Mouse (Mus musculus) kidney, postnatal 0 days (tissue): ENCODE data around the gene Btk. TPM values are rescaled to one million over a fixed set of nuclear protein-coding genes. Genes with fewer than 3 reads are reported as not detected.

Experiments
- ATAC-seq: fragments of 200-750 bp; cut with Nextera tagmentation; replicated peaks from 2 replicates; pipeline ENCODE4 v1.8.0; 2017; ENCODE audit warnings: low read depth, moderate number of reproducible peaks, moderate TSS enrichment, moderate library complexity; ENCODE audit not compliant: low FRiP score
- DNase-seq: peaks from one replicate; pipeline ENCODE4 v3.0.0-alpha.2; 2016; ENCODE audit warnings: low spot score
- H3K27ac ChIP-seq: fragments of 300-500 bp; sonication (generic); 2 replicates; pipeline ENCODE4 v1.5.1; 2014; ENCODE audit warnings: mild to moderate bottlenecking
- H3K27me3 ChIP-seq: fragments of 300-500 bp; sonication (generic); 2 replicates; pipeline ENCODE4 v1.6.1; 2014; ENCODE audit warnings: low read length, mixed read lengths; ENCODE audit not compliant: insufficient read depth
- H3K36me3 ChIP-seq: fragments of 300-500 bp; sonication (generic); 2 replicates; pipeline ENCODE4 v1.6.1; 2014; ENCODE audit warnings: low read length, mixed read lengths; ENCODE audit not compliant: insufficient read depth
- H3K4me1 ChIP-seq: fragments of 300-500 bp; sonication (generic); replicated peaks from 2 replicates; pipeline ENCODE4 v1.6.1; 2014; ENCODE audit warnings: antibody characterized with exemption, low read length, mixed read lengths; ENCODE audit not compliant: insufficient read depth
- H3K4me2 ChIP-seq: fragments of 300-500 bp; sonication (generic); 2 replicates; pipeline ENCODE4 v1.6.1; 2014; ENCODE audit warnings: mild to moderate bottlenecking, low read length, moderate library complexity, mixed read lengths
- H3K4me3 ChIP-seq: fragments of 300-500 bp; sonication (generic); replicated peaks from 2 replicates; pipeline ENCODE4 v1.5.1; 2014; ENCODE audit warnings: low read depth, low read length
- H3K9ac ChIP-seq: fragments of 300-500 bp; sonication (generic); 2 replicates; pipeline ENCODE4 v1.6.1; 2014; ENCODE audit warnings: low read depth, low read length
- H3K9me3 ChIP-seq: fragments of 300-500 bp; sonication (generic); replicated peaks from 2 replicates; pipeline ENCODE4 v1.6.1; 2016; ENCODE audit warnings: low read length, inconsistent platforms, mixed read lengths
- CTCF ChIP-seq: IDR thresholded peaks from 2 replicates; pipeline ENCODE4 v1.5.1; 2016; ENCODE audit warnings: antibody characterized with exemption, low read depth, mild to moderate bottlenecking, moderate library complexity
- WGBS: fragments of 180-500 bp; shearing (Covaris S2); extraction: QIAGEN DNeasy Blood & Tissue Kit; methylation state at CpG from one replicate; pipeline ENCODE4 v1.1.7; 2014; 5-methylcytosine and 5-hydroxymethylcytosine counted together
- polyA plus RNA-seq: library from polyadenylated mRNA; unstranded; fragments of >200 nt; fragmentation: Nextera tagmentation; extraction: Ambion mirVana; gene quantifications from 2 replicates; pipeline ENCODE4 v1.2.1, GENCODE M21; 2015

Btk gene
- polyA plus RNA-seq, 1 experiment from 2014 or later: 0.79 TPM

DNA sequence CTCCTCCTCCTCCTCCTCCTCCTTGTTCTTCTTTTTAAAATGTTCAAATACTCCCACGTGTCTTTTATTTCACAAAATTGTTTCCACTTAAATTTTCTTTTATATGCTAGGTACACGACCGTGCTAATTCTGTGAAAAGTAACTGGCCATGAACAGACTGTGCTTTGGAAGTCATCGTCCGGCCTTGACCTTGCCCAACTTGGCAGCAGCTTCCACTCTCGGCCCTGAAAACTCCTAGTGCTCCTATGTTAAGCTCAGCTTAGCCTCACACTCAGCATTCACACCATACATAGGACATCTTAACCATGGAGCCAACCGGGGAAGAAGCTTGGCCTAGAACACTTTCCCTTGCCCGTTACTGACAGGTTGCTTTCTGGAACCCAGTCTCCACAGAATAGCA lies 82.7 kb downstream of the Btk start:
- Histone ChIP-seq H3K27ac (no peak overlapping the region), H3K4me3 (no peak overlapping the region), H3K36me3 (no peaks in the 10 kb centered on the region), H3K27me3 (no peaks in the 10 kb centered on the region), H3K9me3 (no peaks in the 10 kb centered on the region), H3K4me2 (no peak overlapping the region), H3K4me1 (no peaks in the 10 kb centered on the region), H3K9ac (no peak overlapping the region)
- no peak for DNase-seq
- TF ChIP-seq CTCF: no peak
- 75% methylated on average over 8 of the region's 8 CpGs for WGBS
- no peak for ATAC-seq

Other genes with a start within 250 kb of the Btk start
- gene Drp2, start 179.0 kb downstream of the Btk start, polyA plus RNA-seq: 0.07 and 0.24 TPM in 2 replicates
- gene Taf7l, start 107.1 kb downstream of the Btk start, polyA plus RNA-seq: not detected in 2 replicates
- 99.1 and 106 TPM in 2 replicates for gene Timm8a1, start 41.7 kb downstream of the Btk start, polyA plus RNA-seq
- 527 and 613 TPM in 2 replicates for gene Rpl36a, start 2.1 kb upstream of the Btk start, polyA plus RNA-seq
- gene Gla, start 17.6 kb upstream of the Btk start, polyA plus RNA-seq: 4.8 and 5.2 TPM in 2 replicates
- gene Hnrnph2, start 17.6 kb upstream of the Btk start, polyA plus RNA-seq: 125 and 131 TPM in 2 replicates
- 3.4 and 3.5 TPM in 2 replicates for gene Armcx4, start 102.9 kb upstream of the Btk start, polyA plus RNA-seq
- 34.1 and 34.7 TPM in 2 replicates for gene Armcx1, start 134.4 kb upstream of the Btk start, polyA plus RNA-seq
- 15.2 and 15.8 TPM in 2 replicates for gene Armcx6, start 167.8 kb upstream of the Btk start, polyA plus RNA-seq
- 48.9 and 53.4 TPM in 2 replicates for gene Armcx3, start 173.0 kb upstream of the Btk start, polyA plus RNA-seq
- gene Armcx2, start 225.7 kb upstream of the Btk start, polyA plus RNA-seq: 43.2 and 47.5 TPM in 2 replicates